Mouse (Mus musculus) kidney, postnatal 0 days (tissue): ENCODE results near the gene Ccdc188. TPM values are rescaled to one million over a fixed set of nuclear protein-coding genes. Genes with fewer than 3 reads are reported as not detected.

Experiments
- ATAC-seq: fragments of 200-750 bp; cut with Nextera tagmentation; replicated peaks from 2 replicates; pipeline ENCODE4 v1.8.0; 2017; ENCODE audit warnings: low read depth, moderate number of reproducible peaks, moderate TSS enrichment, moderate library complexity; ENCODE audit not compliant: low FRiP score
- DNase-seq: peaks from one replicate; pipeline ENCODE4 v3.0.0-alpha.2; 2016; ENCODE audit warnings: low spot score
- H3K27ac ChIP-seq: fragments of 300-500 bp; sonication (generic); 2 replicates; pipeline ENCODE4 v1.5.1; 2014; ENCODE audit warnings: mild to moderate bottlenecking
- H3K27me3 ChIP-seq: fragments of 300-500 bp; sonication (generic); 2 replicates; pipeline ENCODE4 v1.6.1; 2014; ENCODE audit warnings: low read length, mixed read lengths; ENCODE audit not compliant: insufficient read depth
- H3K36me3 ChIP-seq: fragments of 300-500 bp; sonication (generic); 2 replicates; pipeline ENCODE4 v1.6.1; 2014; ENCODE audit warnings: low read length, mixed read lengths; ENCODE audit not compliant: insufficient read depth
- H3K4me1 ChIP-seq: fragments of 300-500 bp; sonication (generic); replicated peaks from 2 replicates; pipeline ENCODE4 v1.6.1; 2014; ENCODE audit warnings: antibody characterized with exemption, low read length, mixed read lengths; ENCODE audit not compliant: insufficient read depth
- H3K4me2 ChIP-seq: fragments of 300-500 bp; sonication (generic); 2 replicates; pipeline ENCODE4 v1.6.1; 2014; ENCODE audit warnings: mild to moderate bottlenecking, low read length, moderate library complexity, mixed read lengths
- H3K4me3 ChIP-seq: fragments of 300-500 bp; sonication (generic); replicated peaks from 2 replicates; pipeline ENCODE4 v1.5.1; 2014; ENCODE audit warnings: low read depth, low read length
- H3K9ac ChIP-seq: fragments of 300-500 bp; sonication (generic); 2 replicates; pipeline ENCODE4 v1.6.1; 2014; ENCODE audit warnings: low read depth, low read length
- H3K9me3 ChIP-seq: fragments of 300-500 bp; sonication (generic); replicated peaks from 2 replicates; pipeline ENCODE4 v1.6.1; 2016; ENCODE audit warnings: low read length, inconsistent platforms, mixed read lengths
- CTCF ChIP-seq: IDR thresholded peaks from 2 replicates; pipeline ENCODE4 v1.5.1; 2016; ENCODE audit warnings: antibody characterized with exemption, low read depth, mild to moderate bottlenecking, moderate library complexity
- WGBS: fragments of 180-500 bp; shearing (Covaris S2); extraction: QIAGEN DNeasy Blood & Tissue Kit; methylation state at CpG from one replicate; pipeline ENCODE4 v1.1.7; 2014; 5-methylcytosine and 5-hydroxymethylcytosine counted together
- polyA plus RNA-seq: library from polyadenylated mRNA; unstranded; fragments of >200 nt; fragmentation: Nextera tagmentation; extraction: Ambion mirVana; gene quantifications from 2 replicates; pipeline ENCODE4 v1.2.1, GENCODE M21; 2015

The Ccdc188 gene
- polyA plus RNA-seq, 1 experiment from 2014 or later = not detected

GRCm38 (mm10) chr16:18235389-18236065, 17.8 kb downstream of the Ccdc188 start:
- DNase-seq = peak; percentile 78
- no peak for TF ChIP-seq CTCF
- no peaks in the 10 kb centered on the region for H3K27me3 ChIP-seq
- WGBS = 1% methylated on average over 19 of the region's 19 CpGs
- H3K9me3 ChIP-seq = no peaks in the 10 kb centered on the region
- peak; percentile 52 for ATAC-seq
- H3K4me3 ChIP-seq = peak overlapping the region; percentile 75
- peak overlapping the region; percentile 92 for H3K4me2 ChIP-seq
- peak overlapping the region; percentile 88 for H3K27ac ChIP-seq
- peak overlapping the region; percentile 76 for H3K9ac ChIP-seq
- H3K4me1 ChIP-seq = peaks cover 22% of the 10 kb centered on the region
- H3K36me3 ChIP-seq = peaks cover 12% of the 10 kb centered on the region

GRCm38 (mm10) chr16:18236676-18237501, 19.2 kb downstream of the Ccdc188 start:
- 76% methylated on average over 7 of the region's 7 CpGs for WGBS
- Histone ChIP-seq H3K9me3 (no peaks in the 10 kb centered on the region), H3K4me3 (no peak overlapping the region), H3K27me3 (no peaks in the 10 kb centered on the region), H3K36me3 (peaks cover 25% of the 10 kb centered on the region), H3K27ac (no peak overlapping the region), H3K9ac (no peak overlapping the region), H3K4me1 (peaks cover 22% of the 10 kb centered on the region), H3K4me2 (no peak overlapping the region)
- no peak for ATAC-seq
- no peak for DNase-seq
- no peak for TF ChIP-seq CTCF

DNA sequence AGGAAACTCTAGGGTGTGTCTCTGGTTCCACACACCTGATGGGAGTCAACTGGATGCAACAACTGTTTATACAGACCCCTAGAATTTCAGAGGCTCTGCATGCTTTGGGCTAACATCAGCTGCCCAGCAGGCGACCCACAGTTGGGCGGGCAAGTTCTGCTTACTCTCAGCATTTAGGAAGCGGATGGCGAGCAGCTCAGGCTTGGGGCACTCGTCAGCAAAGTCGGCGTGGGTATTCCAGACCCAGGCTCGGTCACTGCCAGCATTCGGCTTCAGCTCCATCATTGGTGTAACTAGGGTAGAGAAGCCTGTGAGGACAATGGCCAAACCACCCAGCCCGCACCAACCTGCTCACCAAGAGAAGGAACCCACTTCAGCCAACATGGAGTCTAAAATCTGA, 23.9 kb downstream of the Ccdc188 start:
- no peaks in the 10 kb centered on the region for H3K27me3 ChIP-seq

GRCm38 (mm10) chr16:18247521-18248399, 30.1 kb downstream of the Ccdc188 start:
- peak overlapping the region; percentile 93 for H3K27ac ChIP-seq
- TF ChIP-seq CTCF = no peak
- peaks cover 23% of the 10 kb centered on the region; the same call in 1 of the 2 replicates for H3K4me1 ChIP-seq
- H3K9me3 ChIP-seq = no peaks in the 10 kb centered on the region
- peak overlapping the region; percentile 90 for H3K9ac ChIP-seq
- under 1% methylated on average over 33 of the region's 33 CpGs for WGBS
- peak overlapping the region; percentile 92 for H3K4me3 ChIP-seq
- peak overlapping the region; percentile 94 for H3K4me2 ChIP-seq
- no peaks in the 10 kb centered on the region for H3K27me3 ChIP-seq
- peaks cover 41% of the 10 kb centered on the region for H3K36me3 ChIP-seq
- ATAC-seq = peak; percentile 0; the same call in 1 of the 2 replicates
- DNase-seq = peak; percentile 51

More for the DNA sequence above, 23.9 kb downstream of the Ccdc188 start:
- no peak overlapping the region for H3K4me2 ChIP-seq
- peaks cover 56% of the 10 kb centered on the region for H3K36me3 ChIP-seq
- H3K9me3 ChIP-seq = no peaks in the 10 kb centered on the region
- no peak for DNase-seq
- 0 out of 2 replicates have a peak, but pooled peaks cover 4% of the 10 kb centered on the region for H3K4me1 ChIP-seq
- H3K9ac ChIP-seq = no peak overlapping the region
- H3K27ac ChIP-seq = no peak overlapping the region
- no peak for ATAC-seq
- no peak for TF ChIP-seq CTCF
- H3K4me3 ChIP-seq = no peak overlapping the region
- WGBS = 92% methylated on average over 10 of the region's 10 CpGs

DNA sequence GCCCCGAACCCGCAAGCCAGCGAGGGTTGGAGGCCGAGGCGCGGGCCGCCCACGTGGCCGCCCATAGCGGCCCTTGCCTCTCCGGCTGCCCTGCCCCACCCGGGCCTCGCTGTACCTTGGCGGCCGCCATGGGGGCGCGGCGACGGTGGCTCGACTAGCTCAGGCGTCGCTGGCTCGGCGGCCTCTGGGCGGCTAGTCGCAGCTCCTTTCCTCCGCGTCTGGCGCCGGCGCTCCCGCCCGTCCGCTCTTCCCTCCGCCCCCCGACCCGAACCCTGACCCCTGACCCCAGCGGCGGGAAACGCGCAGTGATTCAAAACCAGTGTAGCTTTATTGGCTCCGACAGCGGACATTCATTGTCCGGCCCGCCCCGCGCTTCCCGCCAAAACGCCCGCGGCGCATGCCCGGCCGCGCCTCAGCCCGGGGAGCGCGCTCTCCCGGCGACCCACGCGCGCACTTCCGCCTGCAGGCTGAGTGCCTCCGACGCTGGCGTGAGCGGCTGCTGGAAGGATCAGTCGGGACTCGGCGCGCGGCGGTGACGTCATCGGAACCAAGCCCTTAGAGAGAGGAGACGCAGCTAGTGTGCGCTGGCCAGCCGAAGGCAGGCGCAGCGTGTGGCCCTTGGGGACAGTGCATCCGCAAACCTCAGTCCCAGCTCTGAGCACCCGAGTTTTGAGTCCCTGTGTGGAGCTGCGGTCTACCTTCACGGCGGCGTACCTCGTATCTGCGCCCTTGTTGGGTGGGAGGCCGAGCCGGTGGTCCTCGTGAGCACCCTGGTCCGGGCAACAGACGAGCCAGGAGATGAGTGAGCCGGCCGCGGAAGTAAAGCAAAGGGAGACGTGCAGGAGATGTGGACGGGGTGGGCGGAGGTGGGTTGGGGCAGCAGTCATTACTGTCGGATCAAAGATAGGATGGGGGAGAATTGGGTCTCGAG, 31.0 kb downstream of the Ccdc188 start, which contains the start of the genes Trmt2a and Ranbp1:
Gene Trmt2a, plus strand, starts transcription at position 247 of the 931 bp plus-strand sequence.
Gene Ranbp1, minus strand, starts transcription at position 300 of the 931 bp plus-strand sequence.
- peak within 1 kb of the TSS; percentile 92 for H3K4me3 ChIP-seq
- no peaks in the 10 kb centered on the region for H3K9me3 ChIP-seq
- under 1% methylated on average over 84 of the region's 102 CpGs for WGBS
- peak within 1 kb of the TSS; percentile 90 for H3K9ac ChIP-seq
- no peak for TF ChIP-seq CTCF
- DNase-seq = peak; percentile 98
- peak within 1 kb of the TSS; percentile 93 for H3K27ac ChIP-seq
- peaks cover 41% of the 10 kb centered on the region for H3K36me3 ChIP-seq
- H3K27me3 ChIP-seq = no peaks in the 10 kb centered on the region
- H3K4me1 ChIP-seq = peaks cover 23% of the 10 kb centered on the region; the same call in 1 of the 2 replicates
- H3K4me2 ChIP-seq = peak within 1 kb of the TSS; percentile 94
- ATAC-seq = peak; percentile 96
